Mouse (Mus musculus) gastrocnemius, postnatal 10 days (tissue): ENCODE measurements around the gene Lingo3. TPM values are rescaled to one million over a fixed set of nuclear protein-coding genes. Genes with fewer than 3 reads are reported as not detected.

ENCODE experiments used
- DNase-seq: peaks from one replicate; pipeline ENCODE4 v3.0.0; 2021; ENCODE audit warnings: mixed read lengths
- long read RNA-seq, 2 experiments: library from polyadenylated mRNA; stranded (forward); transcript quantifications; one replicate each; pipeline ENCODE4 v2.0.0; 2021
- total RNA-seq, 2 experiments: library from RNA; stranded (reverse); gene quantifications; 2 replicates each; pipeline ENCODE4 v1.2.3; 2021

The Lingo3 gene
- 10 to 100 TPM; 31.9 to 32.9 TPM for total RNA-seq
- long read RNA-seq, experiment 1, transcript Lingo3-201 (2 exons, 3,439 nt), result major isoform, 136 of 153 reads
- long read RNA-seq, experiment 1, partial matches to known transcripts, result 0 of 153 reads
- long read RNA-seq, experiment 1, other reads (novel, unspliced or antisense), result 14 of 153 reads
- long read RNA-seq, experiment 2, transcript Lingo3-201 (2 exons, 3,439 nt), result major isoform, 134 of 150 reads
- long read RNA-seq, experiment 2, partial matches to known transcripts, result 0 of 150 reads
- long read RNA-seq, experiment 2, other reads (novel, unspliced or antisense), result 15 of 150 reads

DNA sequence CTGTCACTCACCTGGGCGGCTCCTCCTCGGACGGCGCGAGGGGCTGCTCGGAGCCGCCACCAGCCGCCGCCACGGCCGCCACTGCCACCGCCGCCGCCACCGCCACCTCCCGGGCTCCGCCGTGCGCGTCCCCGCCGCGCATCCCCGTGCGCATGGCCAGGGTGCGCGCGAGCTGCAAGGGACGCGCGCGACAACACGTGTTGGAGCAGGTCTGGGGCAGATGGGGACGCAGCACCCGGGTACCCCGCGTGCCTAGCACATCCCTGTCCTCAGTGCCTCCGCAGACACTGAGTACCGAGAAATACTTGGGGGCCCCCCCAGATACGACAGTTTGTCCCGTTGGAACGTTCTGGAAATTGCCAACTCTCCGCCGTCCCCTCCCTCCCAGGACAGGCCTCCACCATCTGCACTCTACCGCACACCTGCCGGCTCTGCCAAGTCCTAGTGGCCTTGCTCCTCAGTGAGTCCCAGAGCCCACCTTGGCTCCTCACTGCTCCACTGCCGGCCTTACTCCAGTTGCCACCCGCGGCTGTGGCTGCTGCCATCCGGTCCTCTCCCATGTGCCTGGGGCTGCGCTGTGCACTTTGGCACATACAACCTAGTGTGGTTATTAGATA, at the start of gene Lingo3:
TSS of gene Lingo3 (minus strand) at position 109 of the 617 bp plus-strand sequence.
- DNase-seq, result peak; percentile 51

DNA sequence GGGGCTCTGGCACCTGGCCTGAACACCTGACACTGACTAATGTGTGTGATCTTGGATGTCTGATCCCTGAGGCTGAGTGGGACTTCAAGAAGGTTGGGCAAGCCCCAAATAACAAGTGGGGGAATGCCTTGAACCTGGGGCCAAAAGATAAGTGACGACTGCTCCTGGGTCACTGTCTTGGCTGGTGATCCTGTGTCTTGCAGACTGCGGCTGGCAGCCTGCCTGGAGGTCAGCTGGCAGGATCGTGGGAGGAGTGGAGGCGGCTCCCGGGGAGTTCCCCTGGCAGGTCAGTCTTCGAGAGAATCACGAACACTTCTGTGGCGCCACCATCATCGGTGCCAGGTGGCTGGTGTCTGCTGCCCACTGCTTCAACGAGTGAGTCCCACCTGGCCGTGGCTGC, 43.3 kb upstream of the Lingo3 start:
- peak; percentile 67 for DNase-seq

DNA sequence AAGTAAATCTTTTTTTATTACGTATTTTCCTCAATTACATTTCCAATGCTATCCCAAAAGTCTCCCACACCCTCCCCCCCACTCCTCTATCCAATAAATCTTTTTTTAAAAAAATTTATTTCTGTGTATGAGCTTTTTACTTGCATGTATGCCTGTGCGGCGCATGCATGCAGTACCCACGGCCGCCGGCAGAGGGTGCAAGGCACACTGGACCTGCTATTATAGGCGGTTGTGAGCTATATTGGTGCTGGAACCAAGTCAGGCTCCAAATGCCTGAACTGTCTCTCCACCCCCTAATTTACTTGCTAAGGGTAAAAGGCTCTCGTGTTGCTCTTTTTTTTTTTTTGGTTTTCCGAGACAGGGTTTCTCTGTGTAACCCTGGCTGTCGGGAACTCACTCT, 37.5 kb upstream of the Lingo3 start:
- peak; percentile 82 for DNase-seq

DNA sequence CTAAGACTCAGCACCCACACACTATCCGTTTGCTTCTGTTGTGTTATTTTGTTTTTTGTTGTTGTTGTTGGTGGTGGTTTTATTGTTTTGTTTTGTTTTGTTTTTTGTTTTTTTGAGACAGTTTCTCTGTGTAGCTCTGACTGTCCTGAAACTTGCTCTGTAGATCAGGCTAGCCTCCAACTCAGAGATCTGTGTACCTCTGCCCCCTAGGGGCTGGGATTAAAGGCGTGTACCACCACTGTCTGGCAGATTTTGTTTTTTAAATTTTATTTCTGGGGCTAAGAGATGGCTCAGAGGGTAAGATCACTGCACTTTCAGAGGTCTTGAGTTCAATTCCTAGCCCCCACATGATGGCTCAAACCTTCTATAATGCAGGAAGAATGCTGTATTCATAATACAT, 37.1 kb upstream of the Lingo3 start:
- DNase-seq, result no peak

DNA sequence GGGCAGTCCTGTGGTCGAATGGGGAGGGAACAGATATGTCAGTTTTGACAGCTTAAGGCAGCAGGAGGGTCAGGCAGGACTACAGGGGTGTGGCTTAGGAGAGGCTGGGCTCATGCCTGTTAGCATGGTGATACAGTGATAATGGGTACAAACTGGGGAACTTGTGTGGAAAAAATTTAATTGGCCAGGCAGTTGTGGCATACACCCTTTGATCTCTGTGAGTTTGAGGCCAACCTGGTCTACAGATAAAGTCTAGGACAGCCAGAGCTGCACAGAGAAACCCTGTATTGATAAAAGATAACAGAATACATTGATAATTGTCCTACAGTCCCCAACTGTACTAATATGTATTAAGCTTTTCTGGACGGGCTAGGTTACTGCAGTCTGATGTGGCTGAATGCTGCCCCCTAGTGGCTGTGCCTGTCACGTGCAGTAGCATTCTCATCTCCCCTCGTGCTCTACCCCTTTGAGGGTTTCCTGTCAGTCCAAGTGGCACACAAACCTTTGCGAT, 36.3 kb upstream of the Lingo3 start:
- peak; percentile 77 for DNase-seq

DNA sequence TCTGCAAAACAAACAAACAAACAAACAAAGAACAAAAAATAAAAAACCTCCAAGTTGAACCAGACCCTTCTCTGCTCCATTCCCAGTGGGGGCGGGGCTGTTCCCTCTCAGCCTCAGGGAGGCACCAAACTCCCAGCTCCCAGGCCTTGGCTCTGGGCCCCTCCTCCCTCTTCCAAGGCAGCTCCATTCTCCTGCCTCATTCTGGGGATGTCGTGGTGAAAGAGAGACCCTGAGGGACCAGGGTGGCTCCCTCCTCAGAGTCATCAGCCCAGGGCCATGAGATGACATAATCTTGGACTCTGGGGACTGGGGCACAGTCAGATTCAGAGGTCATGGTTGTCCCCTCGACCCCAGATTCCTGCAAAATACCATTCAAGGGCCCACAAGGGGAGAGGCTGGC, 32.8 kb upstream of the Lingo3 start:
- DNase-seq, result no peak

DNA sequence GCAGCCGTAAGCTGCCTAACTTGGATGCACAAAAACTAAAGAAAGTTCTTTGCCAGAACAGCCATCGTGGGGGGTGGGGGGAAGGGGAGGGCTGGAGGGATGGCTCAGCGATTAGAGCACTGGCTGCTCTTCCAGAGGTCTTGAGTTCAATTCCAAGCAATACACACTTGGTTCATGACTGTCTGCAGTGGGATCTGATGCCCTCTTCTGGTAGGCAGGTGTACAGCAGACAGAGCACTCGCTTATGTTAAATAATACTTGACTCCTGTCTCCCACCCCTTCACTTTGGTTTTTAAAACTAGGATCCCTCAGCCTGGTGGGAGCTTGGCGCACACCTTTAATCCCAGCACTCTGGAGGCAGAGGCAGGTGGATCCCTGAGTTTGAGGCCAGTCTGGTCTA, 32.2 kb upstream of the Lingo3 start:
- DNase-seq, result peak; percentile 48

DNA sequence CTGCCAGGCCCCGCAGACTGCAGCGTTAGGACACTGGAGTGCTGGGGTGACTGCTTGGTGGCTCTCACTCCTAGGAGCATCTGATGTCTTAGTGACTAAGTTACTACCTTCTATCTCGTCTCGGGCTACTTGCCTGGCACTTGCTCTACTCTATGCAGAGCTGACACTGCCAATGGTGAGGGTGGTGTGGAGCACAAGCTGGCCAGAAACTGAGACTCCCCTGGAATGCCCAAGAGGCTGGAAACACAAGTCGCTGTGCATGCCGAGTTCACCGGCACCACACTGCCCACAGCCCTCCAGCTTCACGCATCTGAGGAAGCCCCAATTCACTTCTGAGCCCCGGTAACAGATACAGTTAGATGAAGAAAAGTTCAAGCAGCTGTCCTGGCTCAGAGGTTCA, 30.2 kb upstream of the Lingo3 start:
- no peak for DNase-seq

DNA sequence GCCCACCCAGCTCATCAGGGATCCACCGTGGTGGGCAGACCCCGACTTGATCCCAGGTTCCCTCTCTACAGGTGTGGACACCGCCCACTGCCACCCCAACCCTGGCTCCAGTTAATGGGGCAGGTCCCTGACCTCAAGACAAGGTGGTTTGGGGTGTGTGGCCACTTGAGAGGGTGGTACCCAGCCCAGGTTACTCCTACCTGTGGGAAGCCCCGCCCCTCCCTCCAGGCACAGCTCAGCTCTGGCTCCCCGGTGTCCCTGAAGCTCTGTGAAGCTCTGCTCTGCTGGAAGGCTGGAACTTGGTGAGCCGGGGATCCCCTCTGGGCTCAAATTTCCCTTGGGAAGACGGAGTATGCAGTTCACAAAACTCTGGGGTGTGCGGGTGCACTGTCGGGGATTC, 27.7 kb upstream of the Lingo3 start, which contains the start of gene Tmprss9:
TSS of gene Tmprss9 (plus strand) at position 268 of the 400 bp plus-strand sequence.
- no peak for DNase-seq

DNA sequence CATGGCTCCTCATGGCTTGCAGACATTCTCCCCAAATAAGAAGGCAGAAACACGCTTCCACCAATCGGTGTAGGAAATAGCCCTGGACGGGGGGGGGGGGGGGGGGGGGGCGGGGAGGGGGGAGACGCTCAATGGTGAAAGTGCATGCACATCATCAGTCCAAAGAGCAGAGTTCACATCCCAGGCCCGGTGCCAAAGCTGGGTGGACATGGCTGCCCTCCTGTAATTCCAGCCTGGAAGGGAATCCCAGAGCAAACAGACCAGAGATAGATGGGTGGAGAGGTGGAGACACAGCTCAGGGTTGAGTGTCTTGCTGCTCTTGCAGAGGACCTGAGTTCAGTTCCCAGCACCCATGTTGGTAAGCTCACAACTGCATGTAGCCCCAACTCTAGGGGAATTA, 27.2 kb upstream of the Lingo3 start:
- DNase-seq, result no peak

DNA sequence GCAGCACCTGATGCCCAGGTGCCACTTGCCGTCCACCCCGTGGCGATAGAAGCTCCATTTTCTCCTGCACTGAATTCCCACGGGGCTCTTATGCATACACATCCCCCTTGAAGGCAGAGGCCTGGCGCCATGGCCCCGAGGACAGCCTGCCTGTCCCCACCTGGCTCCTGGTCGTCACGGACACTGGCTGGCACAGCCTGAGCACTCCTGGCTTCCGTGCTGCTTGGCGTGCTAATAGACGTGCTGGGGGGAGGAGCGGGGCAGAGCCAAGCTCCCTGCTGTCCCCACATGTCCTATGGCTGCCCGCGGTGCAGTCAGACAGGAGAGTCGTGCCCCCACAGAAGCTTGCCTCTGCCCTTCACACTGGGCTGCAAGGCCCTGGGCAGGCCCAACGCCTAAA, 20.6 kb upstream of the Lingo3 start:
- DNase-seq, result peak; percentile 51

DNA sequence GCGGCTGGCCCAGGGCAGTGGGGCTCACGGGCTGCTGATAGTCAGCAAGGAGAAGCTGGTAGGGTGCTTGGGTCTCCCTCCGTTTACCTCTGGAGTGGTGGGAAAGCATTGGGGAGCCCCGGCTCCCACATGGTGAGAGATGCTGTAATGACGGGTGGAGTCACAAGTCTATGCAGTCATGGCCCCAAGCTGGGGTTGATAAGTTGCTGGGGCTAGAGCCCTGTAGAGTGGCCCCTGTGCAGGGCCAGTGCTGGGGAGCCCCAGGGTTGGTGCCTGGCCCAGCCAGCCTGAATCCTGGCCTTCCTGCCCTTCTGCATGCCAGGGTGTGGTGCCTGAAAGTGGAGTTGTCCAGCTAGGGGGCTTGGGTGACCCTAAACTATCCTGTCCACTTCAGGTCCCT, 18.5 kb upstream of the Lingo3 start:
- DNase-seq, result no peak

DNA sequence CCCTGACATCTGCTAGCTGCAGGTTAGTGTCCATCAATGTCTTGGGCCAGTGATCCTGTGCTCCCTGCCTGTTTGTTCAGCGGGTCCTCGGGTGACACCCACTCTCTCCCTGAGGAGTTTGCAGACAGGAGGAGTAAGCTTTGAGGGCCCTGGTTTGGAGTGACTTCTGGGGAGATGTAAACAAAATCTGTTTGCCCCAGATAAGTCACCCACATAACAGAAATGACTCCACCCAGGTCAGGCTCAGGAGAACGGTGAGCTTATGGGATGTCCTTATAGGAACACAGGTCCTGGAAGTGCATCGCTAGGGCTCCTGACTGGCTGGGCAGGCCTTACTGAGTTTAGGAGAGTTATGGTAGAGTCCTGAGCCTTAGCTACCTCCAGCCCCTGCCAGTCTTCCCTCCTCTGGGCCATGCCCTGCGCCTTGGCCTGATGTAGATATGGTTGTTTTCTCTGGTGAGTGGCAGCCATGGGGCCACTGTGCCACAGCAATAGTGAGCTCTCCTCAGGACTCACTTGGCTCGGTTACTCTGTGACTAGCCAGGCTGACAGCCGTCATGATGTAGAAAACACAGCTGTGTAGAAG, 14.6 kb upstream of the Lingo3 start:
- no peak for DNase-seq

DNA sequence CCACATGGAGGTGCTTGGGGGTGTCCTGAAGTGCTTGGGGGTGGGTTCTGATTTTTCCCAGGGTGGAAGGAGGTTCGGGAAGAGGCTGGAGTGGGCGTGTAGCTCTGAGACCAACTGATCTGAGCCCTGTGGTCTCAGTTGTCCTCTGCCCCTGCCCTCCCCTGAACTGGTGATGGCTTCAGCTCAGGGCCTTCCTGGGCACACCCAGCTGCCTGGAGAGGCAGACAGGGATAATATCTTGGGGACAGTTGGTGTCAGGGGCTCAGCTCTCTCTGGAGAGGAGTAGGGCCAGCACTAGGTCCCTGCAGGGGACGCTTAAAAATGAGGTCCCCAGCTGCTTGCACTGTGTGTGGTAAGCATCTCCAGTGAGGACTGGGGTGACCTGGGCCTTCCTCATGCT, 14.0 kb upstream of the Lingo3 start:
- DNase-seq, result no peak

DNA sequence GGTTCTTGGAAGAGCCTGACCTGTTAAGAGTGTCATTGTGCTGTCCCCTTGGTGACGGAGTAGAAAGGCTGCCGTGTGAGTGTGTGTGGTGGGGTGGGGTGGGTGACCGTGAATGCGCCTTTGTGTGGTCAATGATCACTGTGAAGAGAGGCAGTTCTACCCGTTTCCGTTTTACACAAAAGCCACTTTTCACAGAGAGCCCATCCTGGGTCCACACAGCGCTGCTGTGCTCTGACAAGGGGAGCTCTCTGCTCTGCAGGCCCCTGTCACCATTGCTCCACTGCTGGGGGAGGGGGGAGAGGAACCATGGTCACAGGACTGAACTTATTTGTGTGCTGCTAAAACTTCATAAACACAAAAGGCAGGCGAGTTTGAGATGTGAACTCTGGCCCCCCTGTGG, 13.5 kb upstream of the Lingo3 start:
- DNase-seq, result no peak

DNA sequence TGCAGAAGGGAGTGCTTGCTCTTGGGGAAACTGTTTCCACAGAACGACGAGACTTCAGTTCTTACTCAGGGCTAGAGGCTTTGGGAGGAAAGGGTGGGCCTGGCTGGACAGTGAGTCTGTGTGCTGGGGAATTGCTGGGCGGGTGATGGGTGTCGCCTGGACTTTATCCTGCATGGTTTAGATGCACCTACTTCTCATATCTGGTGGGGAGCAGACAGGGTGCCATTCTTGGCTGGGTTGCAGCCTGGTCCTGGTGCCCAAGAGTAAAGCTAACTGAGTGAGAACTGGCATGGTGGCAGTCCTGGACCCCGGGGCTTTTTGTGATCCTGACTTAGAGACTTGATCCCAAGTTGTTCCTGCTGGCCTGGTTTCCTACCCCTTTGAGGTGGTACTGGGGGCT, 13.1 kb upstream of the Lingo3 start:
- DNase-seq, result no peak

DNA sequence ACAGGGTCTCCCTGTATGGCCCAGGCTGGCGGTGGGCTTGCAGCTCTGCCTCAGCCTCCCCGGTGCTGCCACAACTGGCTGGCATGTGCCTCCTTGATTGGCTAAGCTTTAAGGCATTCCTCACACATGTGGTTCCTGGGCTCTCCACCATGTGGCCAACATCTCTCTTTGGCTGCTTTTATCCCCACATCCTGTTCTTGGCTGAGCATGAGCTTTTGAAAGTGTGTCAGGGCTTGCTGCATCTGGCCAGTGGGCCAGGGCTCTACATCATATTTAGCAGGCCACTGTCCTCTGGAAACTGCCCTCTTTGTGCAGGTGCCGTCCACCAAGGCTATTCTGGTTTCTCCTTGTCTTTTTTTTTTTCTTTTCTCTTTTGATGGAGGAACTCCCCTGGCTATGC, 12.4 kb upstream of the Lingo3 start:
- no peak for DNase-seq

DNA sequence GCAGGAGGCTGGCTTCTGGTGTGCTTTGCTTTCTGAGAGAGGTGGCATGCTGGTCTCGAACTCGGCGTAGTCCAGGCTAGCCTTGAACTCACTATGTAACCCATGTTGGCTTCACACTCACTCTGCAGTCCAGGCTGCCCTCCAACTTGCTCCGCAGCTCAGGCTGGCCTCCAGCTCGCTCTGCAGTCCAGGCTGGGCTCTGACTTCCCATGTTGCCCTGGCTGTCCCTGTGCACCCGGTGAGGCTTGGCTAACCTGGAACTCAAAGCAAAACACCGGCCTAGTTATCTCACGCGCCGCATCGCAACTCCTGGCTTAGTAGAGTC, 11.9 kb upstream of the Lingo3 start:
- DNase-seq, result no peak

DNA sequence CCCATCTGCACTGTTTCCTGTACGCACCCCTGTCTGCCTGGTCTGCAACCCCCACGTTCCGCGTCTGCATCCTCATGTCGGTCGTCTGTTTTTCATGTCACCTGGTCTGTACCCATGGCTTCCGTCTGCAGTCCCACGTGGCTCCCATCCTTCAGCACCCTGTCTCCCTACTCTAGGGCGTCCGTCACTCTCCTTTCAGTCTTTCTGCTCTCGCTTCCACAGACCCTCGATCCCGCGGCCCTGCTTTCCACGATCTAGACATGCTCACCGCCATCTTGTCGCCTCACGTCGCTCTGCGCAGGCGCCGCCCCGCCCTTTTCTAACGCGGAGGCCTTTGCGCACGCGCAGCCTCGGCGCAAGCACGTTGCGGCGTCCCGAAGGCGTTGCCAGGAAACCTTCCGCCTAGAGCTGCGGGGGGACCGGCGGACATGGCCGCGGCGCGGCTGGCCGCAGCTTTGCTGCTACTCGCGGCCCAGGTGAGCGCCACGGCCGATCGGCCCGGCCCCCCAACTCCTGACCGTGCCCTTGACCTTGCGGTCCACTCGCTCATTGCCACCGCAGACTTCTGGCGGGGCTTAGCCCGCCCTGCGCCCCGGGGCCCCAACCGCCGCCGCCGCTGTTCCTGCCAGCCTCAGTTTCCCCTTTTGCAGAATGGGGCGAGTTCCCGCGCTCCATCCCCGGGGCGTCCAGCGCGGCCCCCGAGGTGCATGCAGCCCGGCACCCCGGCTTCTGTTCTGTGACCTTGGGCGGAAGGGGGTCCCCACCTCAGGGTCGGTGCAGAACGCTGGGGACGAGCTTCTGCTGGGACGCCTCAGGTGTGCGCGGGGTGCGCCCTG, 11.3 kb upstream of the Lingo3 start, which contains the start of the genes Lsm7 and Sppl2b:
TSS of gene Lsm7 (minus strand) at position 297 of the 836 bp plus-strand sequence.
TSS of gene Sppl2b (plus strand) at position 363 of the 836 bp plus-strand sequence.
- DNase-seq, result peak; percentile 99

DNA sequence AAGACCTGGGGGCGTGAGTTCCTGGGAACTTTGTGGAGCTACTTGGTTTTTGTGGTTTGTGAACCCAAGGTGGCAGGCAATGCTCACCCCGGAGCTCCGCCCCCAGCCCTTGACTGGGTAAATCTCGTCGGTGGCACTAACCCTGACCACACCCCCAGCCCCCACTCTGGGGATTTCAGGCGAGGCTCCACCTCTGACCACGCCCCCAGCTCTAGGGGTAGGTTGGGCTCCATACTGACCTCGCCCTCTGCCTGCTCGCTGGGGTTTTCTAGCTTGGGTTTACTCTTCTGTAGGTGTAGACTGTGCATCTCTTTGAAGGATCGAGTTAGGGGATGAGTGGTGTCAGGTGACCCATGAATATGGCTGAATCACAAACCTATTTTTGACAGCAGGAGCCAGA, 4.7 kb upstream of the Lingo3 start:
- peak; percentile 63 for DNase-seq

DNA sequence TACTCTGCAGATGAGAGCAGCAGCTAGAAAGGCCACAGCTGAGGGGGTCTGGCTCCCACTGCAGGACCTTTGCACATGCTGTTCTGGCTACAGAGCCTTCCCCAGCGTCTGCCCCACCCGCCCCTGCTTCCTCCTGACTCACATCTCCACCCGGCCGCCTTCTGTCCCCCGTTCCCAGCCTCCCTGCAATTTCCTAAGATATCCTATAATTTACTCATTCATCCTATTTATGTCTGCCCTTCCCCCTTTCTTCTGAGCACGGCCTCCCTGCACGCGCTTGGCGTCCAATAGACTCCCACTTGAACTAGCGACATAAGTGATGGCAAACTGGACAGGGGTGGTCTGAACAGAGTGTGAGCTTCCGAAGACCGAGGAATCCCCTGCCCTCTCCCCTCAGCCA, 1.9 kb upstream of the Lingo3 start:
- DNase-seq, result no peak

DNA sequence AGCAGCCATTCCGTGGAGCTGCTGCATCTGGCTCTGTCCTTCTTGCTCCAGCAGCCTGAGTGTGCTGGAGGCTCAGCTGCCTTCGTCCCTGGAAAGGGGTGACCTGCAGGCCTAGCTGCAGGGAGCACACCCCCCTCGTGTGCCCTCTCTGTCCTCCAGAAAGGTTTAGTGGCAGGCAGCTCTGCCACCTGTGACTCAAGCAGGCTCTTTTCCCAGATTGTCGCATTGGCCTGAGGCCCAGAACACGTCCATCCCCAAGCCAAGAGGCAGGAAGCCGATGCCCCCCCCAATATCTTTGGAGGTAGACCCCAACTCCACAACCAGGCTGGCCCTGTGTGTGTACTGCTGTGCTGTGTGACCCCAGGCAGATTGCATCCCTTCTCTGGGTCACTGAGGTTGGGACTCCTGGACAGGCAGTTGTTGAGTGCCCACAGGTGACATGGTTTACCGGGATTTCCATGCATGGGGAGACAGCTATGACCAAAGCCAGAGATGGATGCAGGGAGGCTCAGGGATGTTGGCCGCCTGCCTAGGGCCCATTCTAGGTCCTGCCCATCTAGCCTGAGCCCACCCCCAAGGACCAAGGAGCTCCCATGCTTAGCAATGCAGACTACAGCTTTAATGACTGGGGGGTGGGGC, 1.3 kb upstream of the Lingo3 start:
- no peak for DNase-seq
